Mouse (Mus musculus): ENCODE data around the gene Hoxa4. TPM values are rescaled to one million over a fixed set of nuclear protein-coding genes. Genes with fewer than 3 reads are reported as not detected.

The Hoxa4 gene
- total RNA-seq, 2 experiments from 2014 or later, result 2.7 to 3.3 TPM

DNA sequence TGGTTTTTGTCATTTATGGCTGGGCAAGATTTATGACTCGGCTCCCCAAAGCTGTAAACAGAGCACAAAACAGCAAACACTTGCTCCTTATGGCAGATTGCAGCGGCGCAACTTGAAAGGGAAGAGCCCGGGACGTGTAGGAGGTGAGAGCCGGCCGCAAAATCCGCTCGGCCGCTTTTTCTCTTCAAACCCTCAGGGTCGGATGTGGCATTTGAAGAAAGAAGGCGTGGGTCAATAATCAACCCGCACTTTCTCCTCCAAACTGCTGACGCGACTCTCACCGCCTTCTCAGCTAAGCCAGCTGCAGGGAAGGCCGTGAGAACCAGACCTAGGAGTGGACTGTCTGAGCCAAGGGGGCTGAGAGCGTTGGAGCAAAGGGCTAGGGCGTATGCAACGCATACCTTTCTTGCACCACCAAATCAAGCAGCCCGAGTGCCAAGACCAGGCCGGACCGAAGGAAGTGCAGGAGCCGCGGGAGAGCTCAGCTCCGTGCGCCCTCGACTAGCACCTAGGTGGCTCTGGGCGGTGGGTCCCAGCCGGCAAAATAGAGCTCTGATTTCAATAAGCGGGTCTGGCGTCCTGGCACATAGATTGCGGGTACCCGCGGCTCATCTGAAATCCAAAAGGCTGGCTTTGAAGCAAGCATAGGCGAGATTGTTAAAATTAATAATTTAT lies 14.4 kb downstream of the Hoxa4 start, which contains the start of gene 5730596B20Rik:
TSS of gene 5730596B20Rik (plus strand) at position 438 of the 675 bp plus-strand sequence.
- H3K27ac ChIP-seq, result peak within 1 kb of the TSS; percentile 71
- TF ChIP-seq CTCF (IDR thresholded peaks at IDR 0.05), result no peak
- peak within 1 kb of the TSS; percentile 72 for H3K4me3 ChIP-seq
- intact Hi-C loops (cut with DNase I), result no loop called here
- DNase-seq, result no peak

DNA sequence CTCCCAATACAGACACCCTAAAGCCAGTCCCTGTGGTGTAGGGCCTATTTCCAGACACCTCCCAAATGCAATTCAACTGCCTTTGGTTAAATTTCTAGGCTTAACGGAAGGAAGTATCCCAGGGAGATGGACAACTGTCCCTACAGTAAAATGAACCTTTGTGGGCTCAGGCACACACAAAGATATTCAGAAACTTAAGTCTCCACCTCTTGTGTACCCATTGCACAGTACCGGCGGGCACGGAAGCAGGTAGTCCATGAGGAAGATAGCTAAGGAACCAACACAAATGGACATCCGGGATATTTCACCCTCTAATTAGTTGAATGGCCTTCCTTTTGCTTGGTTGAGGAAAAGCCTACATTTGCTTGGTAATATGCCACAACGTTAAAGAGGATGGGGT lies 15.2 kb downstream of the Hoxa4 start:
- intact Hi-C loops (cut with DNase I), result no loop called here
- H3K27ac ChIP-seq, result peak overlapping the region; percentile 71
- no peak for TF ChIP-seq CTCF (IDR thresholded peaks at IDR 0.05)
- no peak for DNase-seq
- H3K4me3 ChIP-seq, result peak overlapping the region; percentile 72

DNA sequence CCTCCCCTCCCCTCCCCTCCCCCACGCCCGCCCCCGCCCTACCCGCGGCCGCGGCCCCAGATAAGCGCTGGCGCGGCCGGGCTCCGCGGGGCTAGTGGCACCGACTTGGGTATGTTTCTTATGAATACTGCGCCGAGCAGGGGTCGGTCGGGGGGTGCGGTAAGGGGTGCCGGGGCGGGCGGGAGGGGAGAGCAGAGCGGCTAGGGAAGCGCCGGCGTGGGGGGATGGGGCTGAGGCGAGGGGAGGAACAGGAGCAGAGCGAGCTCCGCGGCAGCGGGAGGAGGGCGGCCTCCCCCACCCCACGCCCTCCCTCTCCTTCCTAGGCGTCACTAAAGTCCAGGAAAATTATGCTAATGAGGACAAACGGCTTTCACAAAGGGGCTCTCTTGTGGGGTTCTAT lies 15.7 kb downstream of the Hoxa4 start:
- H3K27ac ChIP-seq, result peak overlapping the region; percentile 71
- intact Hi-C loops (cut with DNase I), result no loop called here
- no peak for TF ChIP-seq CTCF (IDR thresholded peaks at IDR 0.05)
- peak; percentile 55 for DNase-seq
- peak overlapping the region; percentile 72 for H3K4me3 ChIP-seq

DNA sequence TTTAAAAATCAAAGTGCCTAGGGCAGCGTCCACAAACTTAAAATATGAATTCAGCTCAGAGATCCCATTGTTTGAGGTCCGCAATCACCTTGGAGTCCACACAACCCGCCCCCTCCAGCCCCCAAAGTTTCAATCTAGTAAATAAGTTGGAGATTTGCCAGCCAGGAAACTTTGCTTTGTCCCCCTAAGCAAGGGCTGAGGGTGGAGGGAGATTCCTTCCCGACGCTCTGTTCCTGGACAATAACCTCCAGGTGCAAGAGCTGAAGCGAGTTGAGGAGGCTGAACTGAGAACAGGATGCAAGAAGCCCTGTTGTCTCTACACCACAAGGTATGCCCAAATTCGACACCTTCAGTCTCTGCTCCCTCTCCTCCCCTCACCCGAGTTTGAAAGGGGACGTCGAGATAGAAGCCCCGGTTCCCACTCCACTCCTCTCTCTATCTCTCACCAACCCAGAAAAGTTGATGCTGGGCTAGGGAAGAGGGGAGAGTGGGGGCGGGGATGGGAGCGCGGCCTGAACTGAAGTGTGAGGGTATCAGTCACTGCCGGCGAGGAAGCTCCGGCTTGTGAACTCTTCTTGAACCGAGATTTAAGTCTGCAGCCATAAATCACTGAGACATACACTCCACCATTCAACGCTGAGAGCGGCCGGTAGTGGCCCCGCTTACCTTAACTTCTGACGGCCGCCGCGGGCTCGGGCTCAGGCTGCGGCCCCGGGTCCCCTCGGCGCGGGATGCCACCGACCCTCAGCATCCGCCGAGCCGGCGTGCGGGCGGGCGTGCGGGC lies 16.4 kb downstream of the Hoxa4 start:
- TF ChIP-seq CTCF (IDR thresholded peaks at IDR 0.05), result no peak
- peak overlapping the region; percentile 71 for H3K27ac ChIP-seq
- intact Hi-C loops (cut with DNase I), result no loop called here
- peak overlapping the region; percentile 72 for H3K4me3 ChIP-seq
- peak; percentile 29 for DNase-seq

DNA sequence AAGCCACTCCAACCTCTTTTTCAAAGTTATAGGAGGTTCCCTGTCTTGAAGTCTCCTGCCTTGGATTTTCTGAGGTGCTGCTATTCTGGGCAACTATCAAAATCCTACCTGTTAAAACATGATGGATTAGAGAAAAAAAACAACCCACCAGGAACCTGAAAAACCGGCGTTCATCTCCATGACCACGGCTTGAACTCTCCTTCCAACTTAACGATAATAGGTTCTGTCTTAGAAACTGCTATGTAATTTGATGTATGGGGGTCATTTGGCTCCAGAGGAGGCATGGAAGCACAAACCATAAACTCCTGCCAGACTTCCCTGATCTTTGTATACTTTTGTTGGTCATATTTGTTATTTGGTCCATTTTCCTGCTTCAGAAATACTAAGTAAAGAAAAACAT lies 17.9 kb downstream of the Hoxa4 start:
- DNase-seq, result no peak
- TF ChIP-seq CTCF (IDR thresholded peaks at IDR 0.05), result no peak
- intact Hi-C loops (cut with DNase I), result no loop called here
- Histone ChIP-seq H3K27ac (no peak overlapping the region), H3K4me3 (no peak overlapping the region)

DNA sequence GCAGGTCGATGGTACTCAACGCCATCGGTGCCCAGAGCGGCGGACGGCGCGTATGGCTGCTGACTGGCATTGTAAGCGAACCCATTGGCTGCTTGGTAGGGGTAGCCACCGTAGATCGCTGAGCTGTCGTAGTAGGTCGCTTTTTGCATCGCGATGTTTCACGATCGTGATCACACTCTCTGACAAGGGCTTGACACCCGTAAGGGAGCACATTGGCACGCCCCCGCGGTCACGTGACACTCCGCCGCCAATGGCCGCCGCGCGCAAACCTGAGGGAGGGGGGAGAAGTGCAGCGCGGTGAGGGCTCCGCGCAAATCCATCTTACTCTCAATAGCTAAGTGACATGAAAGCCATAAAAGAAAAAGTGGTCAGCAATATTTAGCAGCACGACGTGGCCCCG lies 19.1 kb downstream of the Hoxa4 start:
- TF ChIP-seq CTCF (IDR thresholded peaks at IDR 0.05), result no peak
- Histone ChIP-seq H3K4me3 (peak overlapping the region; percentile 71), H3K27ac (peak overlapping the region; percentile 75)
- intact Hi-C loops (cut with DNase I), result no loop called here
- peak; percentile 90 for DNase-seq

DNA sequence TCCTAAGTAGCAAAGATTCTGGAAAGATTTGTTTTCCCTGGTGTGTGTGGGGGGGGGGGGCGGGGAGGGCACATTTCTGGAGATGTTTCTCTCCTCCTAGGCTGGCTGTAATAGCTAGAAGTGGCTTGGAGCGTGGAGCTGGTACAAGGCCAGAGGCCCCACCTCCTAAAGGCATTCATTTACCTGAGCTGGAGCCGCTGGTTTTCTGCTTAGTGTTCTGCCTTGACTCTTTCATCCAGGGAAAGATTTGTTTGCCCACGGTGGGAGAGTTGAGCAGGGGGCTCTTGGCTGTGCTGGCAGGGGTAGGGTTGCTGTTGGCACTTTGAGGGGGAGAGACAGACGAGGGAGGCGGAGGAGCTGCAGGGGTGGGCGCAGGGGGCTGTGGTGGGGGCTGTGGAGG lies 19.6 kb downstream of the Hoxa4 start:
- intact Hi-C loops (cut with DNase I), result no loop called here
- peak overlapping the region; percentile 75; the same call in 1 of the 2 replicates for H3K27ac ChIP-seq
- H3K4me3 ChIP-seq, result peak overlapping the region; percentile 71
- TF ChIP-seq CTCF (IDR thresholded peaks at IDR 0.05), result no peak
- DNase-seq, result no peak

DNA sequence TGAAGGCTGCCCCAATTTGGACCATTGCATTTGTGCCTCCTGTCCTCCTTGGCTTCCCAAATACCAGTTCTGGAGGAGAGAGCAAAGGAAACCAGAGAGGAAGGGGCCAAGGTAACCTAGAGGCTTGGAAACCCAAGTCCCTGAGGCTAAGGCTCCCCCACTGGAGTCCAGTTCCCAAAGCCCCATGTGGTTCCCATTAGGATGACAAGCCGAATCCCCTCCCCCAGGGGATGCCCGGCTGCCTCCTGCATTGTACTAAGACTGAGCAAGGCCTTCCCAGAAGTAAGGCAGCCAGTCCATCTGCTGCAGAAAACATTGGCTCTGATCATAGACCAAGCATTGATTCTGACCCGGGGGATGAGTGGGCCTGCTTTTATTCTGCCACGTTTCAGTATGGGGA lies 20.2 kb downstream of the Hoxa4 start:
- TF ChIP-seq CTCF (IDR thresholded peaks at IDR 0.05), result no peak
- intact Hi-C loops (cut with DNase I), result no loop called here
- DNase-seq, result no peak
- Histone ChIP-seq H3K27ac (peak overlapping the region; percentile 41; the same call in 1 of the 2 replicates), H3K4me3 (no peak overlapping the region)

DNA sequence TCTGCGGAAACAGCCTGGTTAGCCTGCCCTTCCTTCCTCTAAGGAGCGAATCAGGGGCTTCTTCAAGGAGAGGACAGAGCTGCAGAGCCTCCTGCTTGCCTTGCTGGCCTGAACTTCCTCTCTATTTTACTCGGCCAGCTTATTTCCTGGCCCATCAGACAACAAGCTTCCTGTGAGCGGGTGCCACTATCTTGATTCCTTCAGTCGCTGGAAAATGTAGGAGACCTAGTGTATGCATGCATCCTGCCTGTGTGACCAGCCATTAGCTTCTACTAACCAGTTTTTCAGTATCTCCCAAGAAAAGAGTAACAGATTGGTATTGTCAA lies 20.7 kb downstream of the Hoxa4 start:
- TF ChIP-seq CTCF (IDR thresholded peaks at IDR 0.05), result no peak
- H3K4me3 ChIP-seq, result peak overlapping the region; percentile 36; the same call in 1 of the 2 replicates
- intact Hi-C loops (cut with DNase I), result no loop called here

DNA sequence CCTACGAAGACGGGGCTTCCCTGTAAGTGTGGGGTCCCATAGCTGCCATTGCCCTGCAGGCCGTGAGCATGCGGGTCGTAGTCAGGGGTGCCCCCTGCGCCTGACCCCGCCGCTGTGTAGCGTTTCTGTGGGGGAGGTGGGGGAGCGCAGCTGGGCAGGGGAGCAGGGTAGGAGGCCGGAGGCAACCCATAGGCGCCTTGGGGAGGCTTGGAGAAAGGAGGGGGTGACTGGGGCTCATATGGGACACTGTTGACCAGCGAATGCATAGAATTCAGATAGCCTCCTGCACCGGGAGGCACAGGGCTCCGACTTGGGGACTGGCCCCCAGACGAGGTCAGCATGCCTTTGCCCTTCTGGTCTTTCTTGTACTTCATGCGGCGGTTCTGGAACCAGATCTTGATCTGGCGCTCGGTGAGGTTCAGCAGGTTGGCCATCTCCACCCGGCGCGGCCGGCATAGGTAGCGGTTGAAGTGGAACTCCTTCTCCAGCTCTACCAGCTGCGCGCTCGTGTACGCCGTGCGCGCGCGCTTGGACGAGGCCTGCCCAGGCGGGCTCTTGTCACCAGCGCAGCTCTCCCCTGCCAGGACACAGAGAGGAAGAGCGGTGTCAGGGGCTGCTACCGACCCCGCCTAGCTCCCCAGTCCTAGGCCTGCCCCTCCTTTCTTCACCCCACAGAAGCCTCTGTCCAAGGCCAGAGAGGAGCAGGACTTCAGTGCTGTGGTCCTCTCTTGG lies 21.2 kb downstream of the Hoxa4 start:
- intact Hi-C loops (cut with DNase I), result no loop called here
- no peak for DNase-seq
- H3K27ac ChIP-seq, result peak overlapping the region; percentile 41
- H3K4me3 ChIP-seq, result peak overlapping the region; percentile 36
- TF ChIP-seq CTCF (IDR thresholded peaks at IDR 0.05), result no peak

More for the DNA sequence above, 20.7 kb downstream of the Hoxa4 start:
- peak overlapping the region; percentile 41 for H3K27ac ChIP-seq
- DNase-seq, result no peak

DNA sequence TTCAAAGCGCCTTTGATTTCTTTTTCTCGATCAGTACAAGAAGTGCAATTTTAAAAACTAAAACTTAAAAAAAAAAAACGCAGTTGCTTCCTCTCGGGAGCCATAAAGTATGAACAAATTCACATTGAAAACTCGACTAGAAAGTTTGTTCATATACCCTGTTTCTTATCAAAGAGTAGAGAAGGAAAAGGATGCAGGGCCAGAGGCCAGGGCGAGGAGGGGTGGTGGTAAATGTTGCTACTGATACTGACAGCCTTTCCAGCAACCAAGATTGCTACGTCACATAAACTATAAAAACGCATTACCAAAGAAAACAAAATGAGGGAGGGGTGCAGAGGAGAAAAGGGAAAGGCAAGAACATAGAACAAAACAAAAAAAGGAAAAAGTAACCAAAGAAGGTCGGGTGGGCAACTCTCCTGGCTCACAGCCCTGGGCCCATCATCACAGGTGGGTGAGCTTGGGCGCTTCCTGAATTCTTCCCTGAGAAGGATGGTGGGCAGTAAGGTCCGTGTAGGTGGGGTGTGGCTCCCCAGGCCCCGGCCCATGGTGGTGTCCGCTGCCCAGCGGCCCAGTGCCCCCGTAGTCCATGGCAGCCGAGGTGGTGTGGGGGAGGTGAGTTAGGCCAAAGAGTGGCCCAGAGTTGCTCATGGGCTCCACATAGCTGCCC lies 21.9 kb downstream of the Hoxa4 start:
- H3K4me3 ChIP-seq, result no peak overlapping the region; the same call in 1 of the 2 replicates
- H3K27ac ChIP-seq, result no peak overlapping the region
- TF ChIP-seq CTCF (IDR thresholded peaks at IDR 0.05), result no peak
- intact Hi-C loops (cut with DNase I), result no loop called here
- DNase-seq, result no peak
